Mouse (Mus musculus) left cerebral cortex, adult 18-20 months (tissue): ENCODE results near the gene Olfr1248. TPM values are rescaled to one million over a fixed set of nuclear protein-coding genes. Genes with fewer than 3 reads are reported as not detected.
"Not testable (repeated sequence)": the region's sequence is repeated elsewhere in the genome, so short reads cannot be mapped to it uniquely, and the experiment has no call there.

Source experiments
- DNase-seq, 2 experiments: peaks; one replicate each; pipeline ENCODE4 v3.0.0; 2021 to 2022; ENCODE audit warnings: low spot score in 2 of 2, mixed read lengths in 1 of 2
- long read RNA-seq, 2 experiments: library from polyadenylated mRNA; stranded (forward); transcript quantifications; one replicate each; pipeline ENCODE4 v2.0.0; 2021
- total RNA-seq, 2 experiments: library from RNA; stranded (reverse); gene quantifications; 2 replicates each; pipeline ENCODE4 v1.2.3; 2021

The Olfr1248 gene
- total RNA-seq: not detected
- long read RNA-seq, experiment 1: 0 reads
- long read RNA-seq, experiment 2: 0 reads

DNA sequence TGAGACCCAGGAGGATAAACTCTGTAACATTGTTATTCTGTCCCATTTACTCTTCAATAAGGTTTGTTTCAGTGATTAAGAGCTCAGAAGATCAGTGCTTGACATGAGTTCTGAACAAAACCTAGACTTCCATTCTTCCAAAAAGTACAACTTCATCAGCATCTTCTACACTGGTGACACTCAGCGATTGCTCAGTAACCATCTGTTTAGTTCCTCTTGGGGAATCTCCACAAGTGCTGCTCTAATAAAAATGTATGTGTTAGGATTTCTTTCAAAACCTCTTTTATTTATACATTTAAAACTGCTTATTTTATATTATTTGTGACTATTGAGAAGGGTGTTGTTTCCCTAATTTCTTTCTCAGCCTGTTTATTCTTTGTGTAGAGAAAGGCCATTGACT is at the start of gene Olfr1248:
TSS of gene Olfr1248 (minus strand) at position 101 of the 400 bp plus-strand sequence.
- not testable (repeated sequence) for DNase-seq

- DNase-seq: no peak
These were observed 43.3 kb upstream of the Olfr1248 start, which contains the start of gene Olfr1250 for GRCm38 (mm10) chr2:89661367-89661766. Gene Olfr1250, minus strand, starts transcription at chr2:89661467.

DNA sequence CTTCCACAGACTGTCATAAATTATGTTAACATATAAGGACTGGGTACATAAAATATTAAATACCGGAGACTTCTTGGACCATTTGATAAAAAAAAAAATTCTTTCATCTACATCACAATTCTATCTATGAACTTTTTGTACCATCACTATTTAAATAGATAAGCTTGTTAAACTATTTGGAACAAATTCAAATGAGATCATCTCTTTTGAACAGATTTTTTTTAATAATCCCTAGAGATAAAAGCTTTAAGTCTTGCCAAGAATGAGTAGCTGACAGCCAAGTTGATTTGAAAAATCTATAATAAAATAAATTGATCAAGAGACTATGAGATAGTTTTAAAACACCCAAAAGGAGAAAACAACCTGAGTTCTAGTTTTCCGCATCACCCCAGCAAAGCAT is 16.8 kb upstream of the Olfr1248 start, which contains the start of gene Olfr1249:
TSS of gene Olfr1249 (minus strand) at position 101 of the 400 bp plus-strand sequence.
- no peak for DNase-seq

- DNase-seq: no peak
These were observed 4.0 kb downstream of the Olfr1248 start, which contains the start of gene Olfr1247 for GRCm38 (mm10) chr2:89614030-89614429. Gene Olfr1247, minus strand, starts transcription at chr2:89614130.

- no peak for DNase-seq
These were observed 25.0 kb downstream of the Olfr1248 start, which contains the start of gene Olfr1246 for GRCm38 (mm10) chr2:89593057-89593456. Gene Olfr1246, minus strand, starts transcription at chr2:89593157.

DNA sequence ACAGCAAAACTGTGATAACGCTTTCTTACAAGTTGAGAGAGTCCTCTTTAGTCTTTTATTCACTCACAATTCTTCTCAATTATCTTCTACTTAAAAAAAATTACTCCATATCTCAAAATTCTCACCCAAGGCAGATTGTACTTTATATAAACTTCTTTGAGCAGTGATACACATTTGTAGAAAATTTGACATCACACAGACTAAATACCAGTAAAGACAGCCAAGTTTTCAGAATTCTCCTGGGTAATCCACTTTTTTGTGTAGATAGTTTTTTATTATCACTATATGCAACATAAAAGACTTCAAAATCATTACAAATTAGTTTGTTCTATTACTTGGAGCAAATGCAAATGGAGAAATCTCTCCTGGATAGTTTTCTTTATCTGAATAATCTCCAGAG is 39.7 kb downstream of the Olfr1248 start, which contains the start of gene Olfr1245:
TSS of gene Olfr1245 (minus strand) at position 101 of the 400 bp plus-strand sequence.
- DNase-seq: no peak

Other genes starting within 250 kb of the Olfr1248 start
- gene Olfr1238, start 208.6 kb downstream of the Olfr1248 start, total RNA-seq: not detected
- gene Olfr1239, start 197.8 kb downstream of the Olfr1248 start, total RNA-seq: not detected
- not detected for gene Olfr1240, start 175.2 kb downstream of the Olfr1248 start, total RNA-seq
- not detected for gene Olfr1241, start 131.1 kb downstream of the Olfr1248 start, total RNA-seq
- gene Olfr1242, start 119.9 kb downstream of the Olfr1248 start, total RNA-seq: not detected
- gene Olfr1243, start 86.8 kb downstream of the Olfr1248 start, total RNA-seq: not detected
- gene Olfr1245, start 39.8 kb downstream of the Olfr1248 start, total RNA-seq: not detected
- not detected for gene Olfr1246, start 25.1 kb downstream of the Olfr1248 start, total RNA-seq
- gene Olfr1247, start 4.1 kb downstream of the Olfr1248 start, total RNA-seq: under 1 TPM in 1 of 2 experiments, not detected in 1; 0.05 TPM
- gene Olfr1249, start 16.7 kb upstream of the Olfr1248 start, total RNA-seq: not detected
- gene Olfr1250, start 43.2 kb upstream of the Olfr1248 start, total RNA-seq: not detected
- not detected for gene Olfr1251, start 53.7 kb upstream of the Olfr1248 start, total RNA-seq
- not detected for gene Olfr1252, start 106.8 kb upstream of the Olfr1248 start, total RNA-seq
- gene Olfr1253, start 138.8 kb upstream of the Olfr1248 start, total RNA-seq: not detected
- not detected for gene Olfr1254, start 175.4 kb upstream of the Olfr1248 start, total RNA-seq
- not detected for gene Olfr1255, start 193.8 kb upstream of the Olfr1248 start, total RNA-seq
- gene Olfr1256, start 223.3 kb upstream of the Olfr1248 start, total RNA-seq: not detected
- not detected for gene Olfr48, start 230.0 kb upstream of the Olfr1248 start, total RNA-seq